ENCODE assay signal across 9 mouse cellular contexts in genomic region chr3:98061661-98062330, GRCm38 (mm10). TPM values are rescaled to one million over a fixed set of nuclear protein-coding genes. Genes with fewer than 3 reads are reported as not detected.
A peak's percentile ranks its signal among the peaks of the same experiment; 100 is the strongest.
DNase-seq lines count a peak whose midpoint lies in the region; ATAC-seq and TF ChIP-seq lines count a peak whose summit lies in the region.
"Had no signal": no experiment of that assay in that cellular context is flagged by ENCODE, and none has a peak within 500 bp of the region (broad histone marks: within the 10 kb centered on the region; RNA-seq: fewer than 3 reads in every experiment).

No protein-coding gene starts in this region.

- no peak overlapping the region for H3K9ac ChIP-seq in embryonic facial prominence, embryonic 15.5 days
- H3K9ac ChIP-seq in hindbrain, embryonic 14.5 days = peak overlapping the region; percentile 7
- H3K9ac ChIP-seq in midbrain, embryonic 13.5 days (replicated peaks) = no peak overlapping the region; the same call in 1 of the 2 replicates

- H3K4me1 ChIP-seq in embryonic facial prominence, embryonic 15.5 days = peaks cover 76% of the 10 kb centered on the region
- peaks cover 42% of the 10 kb centered on the region for H3K4me1 ChIP-seq in hindbrain, embryonic 14.5 days (replicated peaks; ENCODE audit: control insufficient read depth, insufficient read depth, low read length)
- peaks cover 52% of the 10 kb centered on the region for H3K4me1 ChIP-seq in midbrain, embryonic 13.5 days (replicated peaks)

- WGBS in embryonic facial prominence, embryonic 15.5 days = 35% methylated on average over 13 of the region's 13 CpGs
- WGBS in hindbrain, embryonic 14.5 days = 43% methylated on average over 13 of the region's 13 CpGs
- 44% methylated on average over 13 of the region's 13 CpGs for WGBS in midbrain, embryonic 13.5 days

- H3K27ac ChIP-seq in layer of hippocampus, adult 2 months = peak overlapping the region; percentile 85
- H3K27ac ChIP-seq in embryonic facial prominence, embryonic 15.5 days (replicated peaks) = peak overlapping the region; percentile 93
- H3K27ac ChIP-seq in hindbrain, embryonic 14.5 days = peak overlapping the region; percentile 88
- peak overlapping the region; percentile 87 for H3K27ac ChIP-seq in midbrain, embryonic 13.5 days

- no peak for ATAC-seq in embryonic facial prominence, embryonic 15.5 days (ENCODE audit: insufficient number of reproducible peaks, low FRiP score, low TSS enrichment, low read depth)
- ATAC-seq in hindbrain, embryonic 14.5 days (ENCODE audit: low FRiP score) = 0 out of 2 replicates have a peak, but pooled peaks have one; percentile 14
- ATAC-seq in midbrain, embryonic 13.5 days = peak; percentile 46; the same call in 1 of the 2 replicates

- H3K4me3 ChIP-seq in layer of hippocampus, adult 2 months = no peak overlapping the region
- H3K4me3 ChIP-seq in embryonic facial prominence, embryonic 15.5 days (replicated peaks) = no peak overlapping the region
- no peak overlapping the region for H3K4me3 ChIP-seq in hindbrain, embryonic 14.5 days (replicated peaks; ENCODE audit: low read length)
- H3K4me3 ChIP-seq in midbrain, embryonic 13.5 days (replicated peaks) = no peak overlapping the region

- H3K4me2 ChIP-seq in embryonic facial prominence, embryonic 15.5 days (replicated peaks) = no peak overlapping the region
- H3K4me2 ChIP-seq in hindbrain, embryonic 14.5 days (replicated peaks) = no peak overlapping the region
- H3K4me2 ChIP-seq in midbrain, embryonic 13.5 days (replicated peaks) = 0 out of 2 replicates have a peak overlapping the region, but pooled peaks have one; percentile 5

- H3K9me3 ChIP-seq in embryonic facial prominence, embryonic 15.5 days (replicated peaks) = no peaks in the 10 kb centered on the region
- H3K9me3 ChIP-seq in hindbrain, embryonic 14.5 days (ENCODE audit: control insufficient read depth, low read length) = no peaks in the 10 kb centered on the region
- H3K9me3 ChIP-seq in midbrain, embryonic 13.5 days = no peaks in the 10 kb centered on the region

- DNase-seq in layer of hippocampus, adult 2 months (ENCODE audit: low spot score in 2 of 2) = no peak
- DNase-seq in layer of hippocampus, adult 9-10 months (ENCODE audit: low spot score) = no peak
- no peak for DNase-seq in hindbrain, embryonic 14.5 days (ENCODE audit: low spot score)
- DNase-seq in cerebellum, adult 18-20 months = no peak
- no peak for DNase-seq in kidney, postnatal 10 days
- DNase-seq in right cerebral cortex, adult 18-20 months = no peak
- DNase-seq: cerebellum, adult 8-10 months had no signal

- no peaks in the 10 kb centered on the region for H3K27me3 ChIP-seq in embryonic facial prominence, embryonic 15.5 days
- H3K27me3 ChIP-seq in hindbrain, embryonic 14.5 days (ENCODE audit: control insufficient read depth, insufficient read depth, low read length) = no peaks in the 10 kb centered on the region
- H3K27me3 ChIP-seq in midbrain, embryonic 13.5 days = no peaks in the 10 kb centered on the region

- no peak for TF ChIP-seq CTCF in layer of hippocampus, adult 2 months (conservative IDR thresholded peaks at IDR 0.05)

- H3K36me3 ChIP-seq in embryonic facial prominence, embryonic 15.5 days = no peaks in the 10 kb centered on the region
- H3K36me3 ChIP-seq in hindbrain, embryonic 14.5 days (replicated peaks; ENCODE audit: control insufficient read depth, insufficient read depth) = no peaks in the 10 kb centered on the region
- no peaks in the 10 kb centered on the region for H3K36me3 ChIP-seq in midbrain, embryonic 13.5 days

RNA-seq across cellular contexts. Expression of gene Notch2, which starts 48.5 kb away (rescaled TPM):
- 10 to 100 TPM; 22.2 to 25.5 TPM for total RNA-seq in layer of hippocampus, adult 2 months (2021)
- 30.6 and 31.8 TPM in 2 replicates for polyA plus RNA-seq in embryonic facial prominence, embryonic 15.5 days (2015; fragmentation: Nextera tagmentation; extraction: Ambion mirVana)
- 14.8 and 15.2 TPM in 2 replicates for polyA plus RNA-seq in hindbrain, embryonic 14.5 days (2014; fragmentation: Nextera tagmentation; extraction: Ambion mirVana)
- 9.0 and 10.0 TPM in 2 replicates for polyA plus RNA-seq in midbrain, embryonic 13.5 days (2015; fragmentation: Nextera tagmentation; extraction: Ambion mirVana)
